Mouse (Mus musculus): Measurements from ENCODE around the gene Ap1b1. TPM values are rescaled to one million over a fixed set of nuclear protein-coding genes. Genes with fewer than 3 reads are reported as not detected.

Ap1b1 gene
- total RNA-seq, 4 experiments from 2014 or later: 144 to 152 (median 150) TPM

DNA sequence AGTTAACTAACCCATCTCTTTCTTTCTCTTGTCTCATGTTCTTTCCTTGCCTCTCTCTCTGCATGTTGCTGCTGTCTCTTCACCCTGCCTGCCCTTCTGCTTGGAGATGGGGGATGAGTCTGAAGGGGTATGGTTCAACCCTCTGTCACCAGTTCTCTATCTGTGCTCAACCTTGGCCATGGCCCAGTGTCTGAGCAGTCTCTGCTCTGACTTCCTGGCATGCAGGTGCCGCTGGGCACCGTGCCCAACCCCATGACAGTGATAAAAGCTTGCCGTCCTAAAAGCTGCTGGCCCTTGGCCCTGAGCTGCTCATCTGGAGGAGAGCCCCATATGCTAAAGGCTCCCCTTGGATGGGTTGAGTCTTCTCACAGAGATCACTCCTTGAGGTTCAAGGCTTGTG, 46.5 kb downstream of the Ap1b1 start:
- DNase-seq (ENCODE audit: low spot score in 2 of 2): no peak

DNA sequence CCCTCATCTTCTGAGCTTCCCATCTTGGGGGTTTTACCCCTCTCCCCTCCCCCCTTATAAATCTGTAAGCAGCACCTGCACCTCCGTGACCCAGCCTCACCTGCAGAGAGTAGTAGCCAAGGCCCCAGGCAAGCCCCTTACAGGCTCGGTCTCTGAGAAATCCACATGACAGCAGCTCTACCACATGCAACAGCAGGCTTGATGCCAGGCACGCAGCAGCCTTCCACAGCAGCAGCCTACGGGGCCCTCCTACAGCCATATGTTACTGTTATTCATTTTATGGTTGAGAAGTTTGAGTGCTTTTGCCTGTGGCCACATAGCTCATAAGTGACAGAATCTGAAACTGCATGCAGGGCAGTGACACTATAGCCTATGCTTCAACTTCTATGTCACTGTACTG, 48.8 kb downstream of the Ap1b1 start:
- DNase-seq (ENCODE audit: low spot score in 2 of 2): peak; percentile 81 to 83

DNA sequence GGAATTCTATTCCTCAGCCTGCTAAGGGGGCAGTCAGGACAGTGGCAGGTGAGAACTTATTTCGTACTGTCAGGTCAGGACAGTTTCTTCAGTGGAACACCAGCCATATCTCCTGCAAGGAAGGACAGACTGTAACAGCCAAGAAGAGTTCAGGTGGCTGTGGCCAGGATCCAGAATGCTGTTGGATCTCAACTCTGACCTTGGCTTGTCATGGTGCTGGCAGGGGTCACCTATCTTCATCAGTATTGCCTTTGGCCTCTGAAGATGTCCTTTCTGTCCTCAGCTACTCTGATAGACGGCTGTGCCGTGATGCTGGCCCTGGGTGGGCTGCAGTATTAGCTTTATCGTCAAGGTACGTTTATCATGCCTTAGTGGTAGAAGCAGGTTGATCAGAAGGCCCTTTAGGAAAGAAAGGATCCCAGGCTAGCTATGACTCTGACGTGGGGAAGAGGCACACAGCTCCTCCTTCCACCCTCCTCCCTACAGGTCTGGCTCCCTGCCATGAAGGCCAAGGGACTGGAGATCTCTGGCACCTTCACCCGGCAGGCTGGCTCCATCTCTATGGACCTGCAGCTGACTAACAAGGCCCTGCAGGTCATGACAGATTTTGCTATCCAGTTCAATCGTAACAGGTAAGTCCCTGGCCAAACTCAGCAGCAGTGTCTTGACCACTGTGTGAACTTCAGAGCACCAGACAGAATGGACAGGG, 50.7 kb downstream of the Ap1b1 start:
- no peak for DNase-seq (ENCODE audit: low spot score in 2 of 2)

DNA sequence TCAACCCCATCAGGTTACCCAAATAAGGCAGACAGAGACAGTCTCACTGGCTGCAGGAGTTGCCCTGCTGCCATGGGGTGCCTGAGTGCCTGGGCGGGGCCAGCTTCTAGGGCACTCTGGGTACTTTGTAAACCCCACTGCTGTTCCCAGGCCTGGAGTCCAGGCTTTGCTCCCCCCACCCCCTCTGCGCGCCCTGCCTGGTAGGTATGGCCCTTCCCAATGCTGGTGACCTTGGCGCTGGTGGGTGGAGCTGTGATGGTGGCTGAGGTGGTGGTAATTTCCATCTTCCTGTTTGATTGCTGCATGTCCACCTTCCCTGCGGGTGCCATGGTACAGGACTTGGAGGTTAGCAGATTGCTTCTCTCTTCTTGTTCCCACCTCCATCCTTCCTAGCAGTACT, 54.0 kb downstream of the Ap1b1 start:
- DNase-seq (ENCODE audit: low spot score in 2 of 2): no peak

DNA sequence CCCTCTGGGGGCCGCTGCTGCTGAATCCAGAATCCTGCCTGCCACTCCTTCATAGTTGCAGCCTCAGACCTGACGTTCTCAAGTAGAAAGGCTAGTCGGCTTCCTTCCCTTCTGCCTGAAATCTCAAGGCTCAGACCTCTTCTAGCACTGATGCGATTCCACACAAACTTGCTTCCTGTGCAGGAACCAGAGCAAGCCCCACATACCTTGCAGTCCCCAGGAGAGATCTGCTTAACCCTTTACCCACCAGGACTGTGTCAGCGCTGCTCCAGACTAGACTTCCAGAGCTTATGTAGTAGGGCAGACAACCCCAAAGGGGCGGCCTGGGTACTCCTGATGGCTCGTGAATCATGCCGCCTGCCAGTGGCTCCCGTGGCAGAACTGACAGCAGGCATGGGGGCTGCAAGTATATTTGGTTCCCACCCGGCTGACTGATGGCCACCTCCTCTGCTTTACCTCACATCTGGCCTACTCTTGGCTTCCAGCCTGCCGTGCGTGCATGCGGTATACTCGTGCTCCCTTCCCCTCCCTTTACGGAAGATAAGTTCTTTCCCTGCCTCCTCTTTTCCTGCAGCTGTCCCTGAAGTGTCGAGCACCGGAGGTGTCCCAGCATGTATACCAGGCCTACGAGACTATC, 54.6 kb downstream of the Ap1b1 start:
- peak; percentile 75 to 77 for DNase-seq (ENCODE audit: low spot score in 2 of 2)

DNA sequence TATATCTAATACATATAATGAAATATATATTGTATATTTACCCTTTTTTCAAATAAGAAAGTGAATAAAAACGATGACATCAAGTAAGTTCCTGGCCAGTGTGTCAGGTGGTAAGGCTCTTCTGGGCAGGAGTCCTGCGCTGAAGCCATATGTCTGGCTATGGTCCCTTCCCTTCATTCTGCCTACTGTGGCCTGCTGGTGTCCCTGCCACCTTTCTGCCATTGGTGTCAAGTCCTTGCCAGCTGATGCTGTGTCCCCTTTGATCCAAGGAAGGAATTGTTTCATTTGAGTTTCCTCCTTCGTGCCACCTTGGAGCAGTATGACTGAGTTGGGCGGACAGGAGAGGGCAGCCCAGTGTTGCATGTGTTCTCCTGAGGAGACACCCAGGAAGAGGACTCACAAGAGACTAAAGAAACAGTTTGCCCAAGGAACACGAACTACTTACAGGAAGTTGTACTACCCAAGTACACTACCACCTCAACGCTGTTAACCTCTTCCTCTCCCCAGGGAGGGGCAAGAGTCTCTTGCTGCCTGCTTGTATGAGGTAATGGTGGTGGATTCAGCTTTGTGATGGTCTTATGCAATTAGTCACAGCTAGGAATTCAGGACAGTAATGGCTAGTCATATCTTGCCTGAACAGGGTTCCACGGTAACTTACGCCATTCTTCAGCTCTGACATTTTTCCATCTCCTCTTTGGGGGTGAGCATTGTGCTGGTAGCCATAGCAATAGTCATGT, 56.2 kb downstream of the Ap1b1 start:
- DNase-seq (ENCODE audit: low spot score in 2 of 2): no peak

DNA sequence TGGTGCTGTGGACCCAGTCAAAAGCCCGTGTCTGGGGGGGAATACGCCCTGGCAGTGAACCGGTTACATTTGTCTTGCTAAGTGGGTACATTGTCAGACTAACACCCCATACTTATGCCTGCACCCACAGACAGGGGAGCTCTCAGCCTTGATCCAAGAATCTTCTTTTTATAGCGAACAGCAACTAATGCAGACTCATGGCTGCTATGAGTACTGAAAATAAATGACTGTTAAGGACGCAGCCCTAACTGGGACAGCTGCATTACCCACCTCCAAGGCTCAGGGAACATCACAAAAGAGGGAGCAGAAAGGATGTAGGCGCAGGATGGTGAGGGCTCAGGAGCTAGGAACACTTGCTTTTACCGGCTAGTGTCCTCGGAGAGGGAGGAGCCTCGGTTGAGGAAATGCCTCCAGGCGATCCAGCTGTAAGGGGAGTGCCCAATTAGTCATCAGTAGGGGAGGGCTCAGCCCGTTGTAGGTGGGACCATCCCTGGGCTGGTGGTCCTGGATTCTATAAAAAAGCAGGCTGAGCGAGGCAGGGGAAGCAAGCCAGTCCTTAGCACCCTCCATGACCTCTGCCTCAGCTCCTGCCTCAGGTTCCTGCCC, 59.8 kb downstream of the Ap1b1 start:
- DNase-seq (ENCODE audit: low spot score in 2 of 2): no peak

DNA sequence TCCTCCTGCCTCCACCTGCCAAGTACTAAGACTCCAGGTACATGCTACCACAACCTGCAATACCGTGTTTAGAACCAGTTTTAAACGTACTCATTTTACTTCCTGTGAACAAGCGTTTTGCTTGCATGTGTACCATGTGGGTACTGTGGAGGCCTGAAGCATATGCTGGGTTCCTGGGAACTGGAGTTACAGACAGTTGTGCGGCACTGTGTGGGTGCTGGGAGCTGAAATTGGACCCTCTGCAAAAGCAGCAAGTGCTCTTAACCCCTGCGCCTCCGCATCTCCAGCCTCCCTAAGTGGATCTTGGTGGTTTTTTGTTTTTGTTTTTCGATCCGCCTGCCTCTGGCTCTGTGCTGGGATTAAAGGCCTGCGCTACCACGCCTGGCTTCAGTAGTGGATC, 65.0 kb downstream of the Ap1b1 start:
- no peak for DNase-seq (ENCODE audit: low spot score in 2 of 2)

DNA sequence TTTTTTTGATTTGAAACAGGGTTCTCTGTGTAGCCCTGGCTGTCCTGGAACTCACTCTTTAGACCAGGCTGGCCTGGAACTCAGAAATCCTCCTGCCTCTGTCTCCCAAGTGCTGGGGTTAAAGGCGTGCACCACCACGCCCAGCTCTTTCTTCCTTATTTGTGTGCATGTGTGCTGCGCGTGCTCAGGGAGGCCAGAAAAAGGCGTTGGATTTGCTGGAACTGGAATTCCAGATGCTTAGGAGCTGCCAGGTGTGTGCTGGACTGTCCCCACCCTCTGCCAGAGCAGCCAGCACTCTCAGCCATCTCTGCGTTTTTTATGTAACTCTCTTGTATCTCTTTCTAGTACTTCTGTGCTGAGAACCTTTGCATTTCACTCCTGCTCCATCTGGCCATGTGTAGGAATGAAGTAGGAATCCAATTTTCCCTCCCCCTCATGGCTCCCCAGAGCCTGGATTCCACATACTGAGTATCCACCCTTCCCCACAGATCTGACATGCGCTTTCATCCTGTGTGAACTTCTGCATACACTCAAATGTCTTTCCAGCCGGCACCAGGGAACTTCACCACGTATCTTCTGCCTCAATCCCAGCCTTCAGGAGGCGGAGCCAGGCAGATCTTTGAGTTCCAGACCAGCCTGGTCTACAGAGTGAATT, 65.7 kb downstream of the Ap1b1 start:
- peak; percentile 69 to 78 for DNase-seq (ENCODE audit: low spot score in 2 of 2)

DNA sequence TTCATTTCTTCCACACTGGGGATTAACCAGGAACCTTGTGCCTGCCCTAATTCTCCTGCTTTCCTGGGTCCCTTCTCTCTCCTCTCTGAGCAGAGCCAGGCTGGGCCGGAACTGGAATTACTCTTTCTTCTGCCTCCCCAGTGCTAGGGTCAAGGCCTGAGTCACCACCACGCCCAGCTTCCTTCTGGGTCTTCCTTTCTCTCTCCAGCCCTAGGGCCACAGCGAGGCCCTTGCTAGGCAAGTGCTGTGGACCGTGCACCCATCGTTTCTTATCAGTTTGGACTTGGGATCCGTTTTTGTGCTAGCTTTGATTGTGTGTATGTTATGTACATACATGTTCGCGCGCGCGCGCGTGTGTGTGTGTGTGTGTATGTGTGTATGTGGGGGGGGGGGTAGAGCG, 67.5 kb downstream of the Ap1b1 start:
- no peak for DNase-seq (ENCODE audit: low spot score in 2 of 2)

DNA sequence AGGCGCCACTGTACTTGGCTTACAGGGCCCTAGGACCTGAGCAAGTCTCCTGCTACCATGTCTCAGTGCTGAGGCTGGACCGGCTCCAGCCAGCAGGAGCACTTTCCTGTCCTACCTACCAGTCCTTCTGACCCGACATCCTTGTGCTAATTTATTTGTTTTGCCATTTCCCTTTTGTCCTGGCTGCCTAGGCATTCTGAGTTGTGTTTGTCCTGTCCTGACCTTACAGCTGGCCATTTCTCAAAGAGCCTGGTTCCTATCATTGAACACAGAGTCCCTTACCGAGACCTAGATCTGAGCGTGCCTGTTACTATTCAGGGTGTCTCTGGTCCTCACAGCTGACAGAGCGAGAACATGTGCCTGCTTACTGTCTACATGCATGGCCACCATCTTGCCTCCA, 68.2 kb downstream of the Ap1b1 start:
- no peak for DNase-seq (ENCODE audit: low spot score in 2 of 2)

DNA sequence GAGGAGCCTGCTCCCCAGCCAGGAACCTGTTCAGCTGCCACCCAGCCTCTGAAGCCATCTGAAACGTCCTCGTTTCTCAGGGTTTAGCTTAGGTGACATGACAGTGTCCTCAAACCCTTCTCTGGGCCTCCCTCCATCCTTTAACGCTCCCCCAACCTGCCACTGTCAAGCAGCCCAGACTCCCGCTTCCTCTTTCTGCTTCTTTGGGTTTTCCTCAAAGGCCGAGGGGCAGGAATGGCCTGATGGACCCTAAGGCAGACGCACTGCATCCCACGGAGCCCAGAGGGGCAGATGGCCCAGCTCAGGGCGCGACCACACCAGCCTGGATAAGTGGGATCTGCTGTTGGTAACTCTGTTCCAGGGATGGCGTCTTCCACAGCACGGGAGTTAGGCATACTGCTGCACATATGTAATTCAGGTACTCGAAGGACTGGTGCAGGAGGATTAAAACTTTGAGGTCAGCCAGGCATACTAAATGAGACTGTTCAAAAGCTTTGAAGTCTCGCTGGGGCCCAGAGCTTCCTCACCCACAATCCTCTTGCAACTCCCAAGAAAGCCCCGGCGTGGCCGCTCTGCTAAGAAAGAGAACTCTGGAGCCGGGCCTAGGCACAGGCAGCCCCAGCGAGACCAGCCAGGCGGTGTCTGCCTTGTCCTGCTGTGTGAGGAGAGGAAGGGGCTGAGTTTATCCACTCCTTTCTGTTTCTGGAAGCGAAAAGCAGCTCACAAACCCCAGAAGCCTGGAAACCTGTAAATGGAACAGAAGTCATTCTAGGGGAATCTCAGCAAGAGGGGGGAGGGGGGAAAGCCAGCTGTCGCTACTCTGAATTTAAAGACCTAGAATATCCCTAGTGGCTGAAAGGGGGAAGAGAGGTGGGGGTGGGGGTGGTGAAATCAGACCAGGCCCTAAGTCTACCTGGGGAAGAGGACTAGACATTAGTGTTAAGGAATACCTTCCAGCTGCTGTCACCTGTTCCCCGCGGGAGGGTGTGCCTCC, 69.6 kb downstream of the Ap1b1 start:
- no peak for DNase-seq (ENCODE audit: low spot score in 2 of 2)

DNA sequence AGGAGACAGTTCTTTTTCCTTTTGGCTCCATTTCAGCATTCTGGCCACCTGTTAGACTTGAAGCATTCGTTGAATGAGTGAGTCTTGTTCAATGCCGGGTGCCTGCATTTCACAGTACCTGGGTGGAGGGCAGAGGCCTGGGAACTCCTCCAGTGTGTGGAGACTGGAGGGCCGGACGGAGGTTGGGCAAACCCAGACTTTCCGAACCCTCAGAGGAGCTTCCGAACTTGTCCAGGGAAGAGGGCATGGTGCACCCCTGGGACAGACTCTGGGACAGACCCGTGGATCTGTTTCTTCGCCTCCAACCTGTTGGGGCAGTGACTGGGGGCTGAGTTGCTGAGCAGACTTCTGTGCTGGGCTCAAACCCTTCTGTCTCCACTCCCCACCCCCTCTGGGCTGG, 70.4 kb downstream of the Ap1b1 start:
- DNase-seq (ENCODE audit: low spot score in 2 of 2): no peak

DNA sequence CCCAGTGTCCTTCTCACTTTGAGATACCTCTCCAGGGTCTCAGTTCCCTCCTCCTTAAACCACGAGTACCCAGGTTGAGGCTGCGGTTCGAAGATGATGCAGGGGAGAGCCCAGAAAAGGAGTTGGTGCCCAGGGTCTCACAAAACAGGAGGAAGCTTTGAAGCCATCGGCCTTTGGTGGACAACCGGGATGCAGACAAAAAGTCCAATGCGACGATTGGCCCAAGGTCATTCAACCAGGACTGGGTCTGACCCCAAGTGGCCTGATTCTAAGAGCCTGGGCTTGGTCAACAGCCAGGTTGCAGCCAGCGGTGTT, 70.9 kb downstream of the Ap1b1 start:
- no peak for DNase-seq (ENCODE audit: low spot score in 2 of 2)

DNA sequence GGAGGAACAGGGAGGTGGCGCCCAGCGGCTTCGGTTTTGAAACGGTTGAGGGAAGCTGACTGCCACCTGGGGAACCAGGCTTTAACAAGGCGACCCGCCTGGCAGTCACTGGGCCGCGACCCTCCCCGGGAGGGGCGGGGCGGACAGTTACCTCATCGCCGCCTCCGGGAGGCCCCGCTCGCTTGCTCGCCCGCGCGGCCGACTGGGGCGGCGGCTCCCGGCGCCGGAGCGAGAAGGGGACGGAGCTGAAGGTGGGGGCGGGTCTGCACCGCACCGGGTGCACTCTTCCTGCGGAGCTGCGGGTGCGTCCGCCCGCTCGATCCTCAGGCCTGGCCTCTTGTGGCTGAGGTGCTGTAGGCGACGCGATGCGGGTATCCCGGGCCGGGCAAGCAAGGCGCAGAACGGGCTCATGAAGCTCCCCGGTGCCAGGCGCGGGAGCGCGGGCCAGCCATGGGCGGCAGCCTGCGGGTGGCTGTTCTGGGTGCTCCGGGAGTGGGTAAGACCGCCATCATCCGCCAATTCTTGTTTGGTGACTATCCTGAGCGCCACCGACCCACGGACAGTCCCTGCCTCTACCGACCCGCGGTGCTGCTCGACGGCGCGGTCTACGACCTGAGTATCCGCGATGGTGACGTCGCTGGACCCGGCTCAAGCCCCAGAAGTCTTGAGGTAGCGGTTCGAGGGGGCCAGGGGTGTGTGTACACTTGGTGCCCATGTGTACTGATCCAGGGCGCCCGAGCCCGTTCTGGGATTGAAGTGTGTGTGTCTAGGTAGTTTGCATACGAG, 71.4 kb downstream of the Ap1b1 start, which contains the start of gene Rasl10a:
Rasl10a (plus strand) TSS at position 273 of the 786 bp plus-strand sequence.
- DNase-seq (ENCODE audit: low spot score in 2 of 2): peak in 1 of 2 experiments; percentile 41

DNA sequence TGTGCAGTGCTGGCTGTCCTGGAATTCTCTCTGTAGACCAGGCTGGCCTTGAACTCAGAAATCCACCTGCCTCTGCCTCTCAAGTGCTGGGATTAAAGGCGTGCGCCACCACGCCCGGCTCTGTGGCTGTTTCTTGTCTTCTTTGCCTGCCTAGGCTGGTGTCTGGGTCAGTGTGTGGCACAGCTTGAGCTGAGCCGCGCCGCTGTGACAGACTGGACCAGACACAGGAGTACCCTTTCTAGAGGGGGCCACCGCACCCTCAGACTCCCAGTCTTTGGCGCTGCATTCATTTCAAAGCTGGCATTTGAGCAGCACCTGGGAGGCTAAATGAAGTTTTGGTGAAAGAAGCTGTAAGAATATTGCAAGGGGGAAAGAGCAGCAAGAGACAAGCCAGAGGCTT, 72.2 kb downstream of the Ap1b1 start:
- DNase-seq (ENCODE audit: low spot score in 2 of 2): no peak

DNA sequence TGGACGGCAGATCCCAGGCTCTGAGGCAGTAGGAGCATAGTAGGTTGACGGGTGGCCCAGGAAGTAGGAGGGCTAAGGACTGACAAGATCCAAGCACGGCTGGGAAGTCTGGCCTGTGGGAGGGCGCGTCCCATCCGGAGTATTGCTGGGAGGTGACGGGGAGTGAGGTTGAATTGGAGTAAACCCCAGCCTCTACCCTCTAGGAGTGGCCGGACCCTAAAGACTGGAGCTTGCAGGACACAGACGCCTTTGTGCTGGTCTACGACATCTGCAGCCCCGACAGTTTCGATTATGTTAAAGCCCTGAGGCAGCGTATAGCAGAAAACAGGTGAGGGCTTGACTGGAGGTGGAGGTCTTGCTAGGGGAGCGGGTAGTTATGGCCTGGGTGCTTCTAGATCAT, 72.6 kb downstream of the Ap1b1 start:
- no peak for DNase-seq (ENCODE audit: low spot score in 2 of 2)

DNA sequence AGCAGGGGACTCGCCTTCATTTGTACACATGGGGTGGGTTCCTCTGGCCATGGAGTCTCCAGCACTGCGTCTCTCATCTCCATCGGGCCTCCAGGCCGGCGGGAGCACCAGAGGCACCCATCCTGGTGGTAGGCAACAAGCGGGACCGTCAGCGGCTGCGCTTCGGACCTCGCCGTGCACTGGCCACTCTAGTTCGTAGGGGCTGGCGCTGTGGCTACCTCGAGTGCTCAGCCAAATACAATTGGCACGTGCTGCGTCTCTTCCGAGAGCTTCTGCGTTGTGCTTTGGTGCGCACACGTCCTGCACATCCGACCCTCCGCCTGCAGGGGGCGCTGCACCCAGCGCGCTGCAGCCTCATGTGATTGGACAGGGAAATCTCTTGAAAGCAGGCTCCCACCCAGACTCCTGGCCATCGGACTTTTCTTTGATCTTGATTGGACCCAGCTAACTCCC, 73.1 kb downstream of the Ap1b1 start:
- DNase-seq (ENCODE audit: low spot score in 2 of 2): peak; percentile 60 to 75

DNA sequence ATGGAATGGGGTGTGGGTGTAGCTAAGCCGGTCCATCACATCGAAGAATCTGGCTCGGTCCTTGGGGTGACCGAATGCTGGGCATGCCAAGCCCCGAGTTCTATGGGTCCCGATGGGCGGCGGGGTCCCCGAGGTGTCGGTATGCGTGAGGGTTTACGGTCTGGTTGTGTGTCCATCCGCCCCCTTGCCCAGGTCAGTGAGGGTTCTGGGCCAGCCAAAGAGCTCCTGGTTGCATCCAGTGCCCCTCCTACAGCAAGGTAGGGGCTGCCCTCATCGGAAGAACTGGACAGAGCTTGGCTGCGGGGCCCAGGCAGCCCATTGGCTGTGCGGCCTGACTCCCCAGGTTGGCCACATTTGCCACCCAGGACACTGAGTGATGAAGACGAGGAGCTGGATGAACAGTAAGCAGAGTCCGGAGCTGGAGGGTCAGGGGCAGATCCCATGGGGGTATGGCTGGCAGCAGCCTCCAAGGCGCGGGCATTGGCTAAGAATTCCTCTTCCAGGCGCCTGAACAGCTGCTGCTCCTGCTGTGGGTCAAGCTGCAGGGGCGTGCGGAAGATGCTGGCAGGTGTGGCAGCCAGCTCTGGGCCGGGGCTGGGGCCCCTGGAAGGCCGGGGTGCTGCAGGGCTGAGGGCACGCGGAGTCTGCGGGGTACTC, 74.3 kb downstream of the Ap1b1 start:
- DNase-seq (ENCODE audit: low spot score in 2 of 2): peak in 1 of 2 experiments; percentile 32
